ENCODE assay signal across 28 mouse cellular contexts in the genomic region with DNA sequence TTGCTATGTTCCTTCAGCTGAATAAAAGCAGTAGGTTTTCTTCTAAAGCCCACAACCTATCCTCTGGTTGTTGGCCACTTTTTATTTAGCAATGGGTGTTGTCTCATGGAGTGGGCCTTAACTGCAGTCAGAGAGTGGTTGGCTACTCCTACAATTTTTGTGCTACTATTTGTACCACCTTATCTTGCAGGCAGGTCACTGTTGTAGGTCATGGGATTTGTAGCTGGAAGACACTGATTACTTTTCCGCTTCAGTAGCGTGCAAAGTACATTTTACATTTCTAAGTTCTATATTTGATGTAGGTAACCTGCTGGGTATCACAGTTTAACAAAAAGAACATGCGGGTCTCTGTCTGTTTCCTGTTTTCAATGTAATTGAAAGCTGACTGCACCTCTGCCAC. TPM values are rescaled to one million over a fixed set of nuclear protein-coding genes. Genes with fewer than 3 reads are reported as not detected.
DNase-seq lines count a peak whose midpoint lies in the region; ATAC-seq lines count a peak whose summit lies in the region.
"Had no signal": no experiment of that assay in that cellular context is flagged by ENCODE, and none has a peak within 500 bp of the region (broad histone marks: within the 10 kb centered on the region; RNA-seq: fewer than 3 reads in every experiment).

No protein-coding gene starts in this region.

- peaks cover 12% of the 10 kb centered on the region for H3K4me1 ChIP-seq in heart, embryonic 11.5 days (ENCODE audit: control insufficient read depth, insufficient read depth, low read length)
- H3K4me1 ChIP-seq: embryonic facial prominence, embryonic 15.5 days; hindbrain, embryonic 13.5 days; neural tube, embryonic 12.5 days had no signal

- no peaks in the 10 kb centered on the region for H3K9me3 ChIP-seq in heart, embryonic 11.5 days (replicated peaks; ENCODE audit: control insufficient read depth, low read length)
- H3K9me3 ChIP-seq: embryonic facial prominence, embryonic 15.5 days; G1E; hindbrain, embryonic 13.5 days; kidney, embryonic 15.5 days; neural tube, embryonic 12.5 days had no signal

- no peak overlapping the region for H3K4me3 ChIP-seq in heart, embryonic 11.5 days (ENCODE audit: low read depth, low read length)
- H3K4me3 ChIP-seq: embryonic facial prominence, embryonic 15.5 days; hindbrain, embryonic 13.5 days; kidney, embryonic 15.5 days; neural tube, embryonic 12.5 days had no signal

- no peak overlapping the region for H3K4me2 ChIP-seq in heart, embryonic 11.5 days
- H3K4me2 ChIP-seq: embryonic facial prominence, embryonic 15.5 days; hindbrain, embryonic 13.5 days; kidney, embryonic 15.5 days; neural tube, embryonic 12.5 days had no signal

- H3K27me3 ChIP-seq in heart, embryonic 11.5 days (ENCODE audit: control insufficient read depth, insufficient read depth, low read length): no peaks in the 10 kb centered on the region
- H3K27me3 ChIP-seq: CH12.LX; embryonic facial prominence, embryonic 15.5 days; hindbrain, embryonic 13.5 days; kidney, embryonic 15.5 days; neural tube, embryonic 12.5 days; Patski had no signal

- no peak overlapping the region for H3K9ac ChIP-seq in heart, embryonic 11.5 days (ENCODE audit: low read depth, low read length)
- H3K9ac ChIP-seq: embryonic facial prominence, embryonic 15.5 days; hindbrain, embryonic 13.5 days; kidney, embryonic 15.5 days; neural tube, embryonic 12.5 days had no signal

- ATAC-seq in heart, embryonic 11.5 days (replicated peaks; ENCODE audit: insufficient number of reproducible peaks, low FRiP score, low TSS enrichment): no peak
- ATAC-seq in megakaryocyte progenitor cell, adult 5-6 weeks (replicated peaks; ENCODE audit: poor library complexity): no peak
- ATAC-seq: forebrain, embryonic 14.5 days; Patski had no signal

- intact Hi-C loops in heart, postnatal 14 days (cut with DNase I): no loop called here
- intact Hi-C loops in heart, postnatal 10 days (cut with DNase I): no loop called here

- DNase-seq in heart, postnatal 14 days: no peak
- DNase-seq in spleen, postnatal 36 days (ENCODE audit: low spot score in 2 of 2): peak; percentile 34 to 52
- no peak for DNase-seq in spleen, postnatal 14 days (ENCODE audit: low spot score in 2 of 2)
- peak; percentile 20 to 25 for DNase-seq in heart, postnatal 10 days
- DNase-seq in thymus, postnatal 10 days (ENCODE audit: low spot score in 2 of 2): no peak
- DNase-seq: adrenal gland, postnatal 36 days; B cell, adult 2 months; cerebellum, adult 9-11 months; kidney, adult 11 months; lung, adult 2 months; lung, postnatal 14 days; midbrain, embryonic 14.5 days; retina, postnatal 1 day; right cerebral cortex, postnatal 25 days; thymus, adult 2 months had no signal

- WGBS in heart, embryonic 11.5 days (ENCODE audit: insufficient replicate concordance): 63% methylated on average over 3 of the region's 3 CpGs

- H3K27ac ChIP-seq in heart, embryonic 11.5 days (ENCODE audit: low read depth, low read length): peak overlapping the region; percentile 24; the same call in 1 of the 2 replicates
- H3K27ac ChIP-seq: embryonic facial prominence, embryonic 15.5 days; hindbrain, embryonic 13.5 days; kidney, embryonic 15.5 days; neural tube, embryonic 12.5 days had no signal

- H3K36me3 ChIP-seq in heart, embryonic 11.5 days (ENCODE audit: control insufficient read depth, insufficient read depth, low read length): peaks cover 3% of the 10 kb centered on the region

RNA-seq across cellular contexts. Expression of gene Herc4, which starts 15.7 kb away (rescaled TPM):
- 32.8 and 38.8 TPM in 2 replicates for polyA plus RNA-seq in heart, embryonic 11.5 days (2014; fragmentation: Nextera tagmentation; extraction: Ambion mirVana)
- total RNA-seq in heart, postnatal 14 days (2021): 10 to 100 TPM; 36.9 to 38.8 TPM
- total RNA-seq in heart, postnatal 10 days (2021): 10 to 100 TPM; 39.9 to 40.0 TPM
- 84.0 and 88.0 TPM in 2 replicates for total RNA-seq in megakaryocyte progenitor cell, adult 5-6 weeks (2015)
- total RNA-seq in megakaryocyte progenitor cell, adult 5-6 weeks (2017): 56.3 and 59.2 TPM in 2 replicates

RNA-seq across cellular contexts. Expression of gene Mypn, which starts 55.6 kb away (rescaled TPM):
- 3.3 and 3.8 TPM in 2 replicates for polyA plus RNA-seq in heart, embryonic 11.5 days (2014; fragmentation: Nextera tagmentation; extraction: Ambion mirVana)
- total RNA-seq in heart, postnatal 14 days (2021): 10 to 100 TPM; 82.5 to 90.9 TPM
- total RNA-seq in heart, postnatal 10 days (2021): 10 to 100 TPM; 78.0 to 86.7 TPM
- total RNA-seq in megakaryocyte progenitor cell, adult 5-6 weeks (2015): not detected in 2 replicates
- total RNA-seq in megakaryocyte progenitor cell, adult 5-6 weeks (2017): not detected in 2 replicates
- total RNA-seq: common myeloid progenitor, adult 5-6 weeks; G1E; granulocyte monocyte progenitor cell, adult 5-6 weeks; megakaryocyte-erythroid progenitor cell, adult 5-6 weeks had no signal
- polyA plus RNA-seq: G1E, Patski had no signal

Comparison
In these comparisons a context has a peak if more than half of its experiments do, and no peak if none do; other contexts are left out.
1. DNase-seq: peak in spleen, postnatal 36 days (2 of 2) and heart, postnatal 10 days (2 of 2); none in heart, postnatal 14 days (0 of 2), spleen, postnatal 14 days (0 of 2) and thymus, postnatal 10 days (0 of 2).
2. RNA of gene Mypn, which starts 55.6 kb away (total RNA-seq): 82.5 to 90.9 TPM in heart, postnatal 14 days and 78.0 to 86.7 TPM in heart, postnatal 10 days; not detected in megakaryocyte progenitor cell, adult 5-6 weeks; every median in the first group is over 10 times any median in the second.